Mouse (Mus musculus) kidney, adult 2 months (tissue): ENCODE measurements at regions not wholly inside any gene's neighbourhood (a gene's known extent, or its start where the extent isn't known, plus 50 kb on each side); places are given as distances from the start of the nearest gene placed in this dataset.

Source experiments
- CTCF ChIP-seq: fragments of 200-500 bp; conservative IDR thresholded peaks from 2 replicates; pipeline ENCODE4 v1.5.1; 2011; ENCODE audit warnings: low read depth, mild to moderate bottlenecking, control low read depth, low read length, moderate library complexity, mixed read lengths; ENCODE audit not compliant: insufficient read depth, insufficient read length
- POLR2A ChIP-seq: fragments of 200-500 bp; IDR thresholded peaks from one replicate; pipeline ENCODE4 v1.6.1; 2011; ENCODE audit warnings: low read depth, low read length, control low read depth

DNA sequence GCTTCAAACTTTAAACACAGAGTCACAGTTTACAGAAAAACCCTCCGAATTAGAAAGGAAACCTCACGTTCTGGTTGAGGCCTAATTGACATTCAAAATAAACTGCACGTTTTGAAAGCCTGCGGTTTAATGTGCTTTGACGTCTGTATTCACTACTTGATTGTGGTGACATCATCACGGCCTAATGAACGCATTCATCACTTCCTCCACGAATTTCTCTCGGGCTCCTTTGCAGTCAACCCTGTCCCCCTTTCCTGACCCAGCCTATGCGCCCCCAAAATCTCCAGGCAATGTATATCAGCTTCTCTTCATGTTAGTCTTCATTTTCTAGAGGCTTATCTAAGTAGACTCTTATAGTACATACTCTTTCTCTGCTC, 71.6 kb upstream of the Slc1a3 start:
- TF ChIP-seq CTCF (no peak), POLR2A (no peak)
